Mouse (Mus musculus): ENCODE data around the gene Nmrk1. TPM values are rescaled to one million over a fixed set of nuclear protein-coding genes. Genes with fewer than 3 reads are reported as not detected.

Nmrk1 gene
- polyA plus RNA-seq, 1 experiment from 2014 or later, result 6.4 TPM

GRCm38 (mm10) chr19:18695552-18695951, 63.8 kb downstream of the Nmrk1 start:
- WGBS, result 91% methylated on average over 1 of the region's 1 CpGs
- no peak for DNase-seq (ENCODE audit: extremely low spot score, low spot score)
- Histone ChIP-seq H3K27me3 (ENCODE audit: poor library complexity, severe bottlenecking) (no peaks in the 10 kb centered on the region), H3K27ac (no peak overlapping the region), H3K9me3 (no peaks in the 10 kb centered on the region), H3K4me3 (no peak overlapping the region), H3K36me3 (replicated peaks) (peaks cover 57% of the 10 kb centered on the region), H3K4me1 (no peaks in the 10 kb centered on the region)

Other genes starting within 250 kb of the Nmrk1 start
- gene Ostf1, start 127 bp upstream of the Nmrk1 start, polyA plus RNA-seq (2016; fragmentation: Nextera tagmentation; extraction: Ambion mirVana), result 36.7 and 39.7 TPM in 2 replicates
- gene Carnmt1, start 38.8 kb downstream of the Nmrk1 start, polyA plus RNA-seq (2016; fragmentation: Nextera tagmentation; extraction: Ambion mirVana), result 25.6 and 28.0 TPM in 2 replicates
- 43.8 and 45.1 TPM in 2 replicates for gene D030056L22Rik, start 81.2 kb downstream of the Nmrk1 start, polyA plus RNA-seq (2016; fragmentation: Nextera tagmentation; extraction: Ambion mirVana)
- 0.21 and 0.30 TPM in 2 replicates for gene Trpm6, start 118.0 kb downstream of the Nmrk1 start, polyA plus RNA-seq (2016; fragmentation: Nextera tagmentation; extraction: Ambion mirVana)

Data from forebrain, embryonic 10.5 days (tissue).